Mouse (Mus musculus) forebrain, embryonic 16.5 days (tissue): ENCODE results near the gene Slc23a2. TPM values are rescaled to one million over a fixed set of nuclear protein-coding genes. Genes with fewer than 3 reads are reported as not detected.
A peak's percentile ranks its signal among the peaks of the same experiment; 100 is the strongest.

Source experiments
- ATAC-seq: fragments of 200-750 bp; cut with Nextera tagmentation; 2 replicates; pipeline ENCODE4 v1.8.0; 2017; ENCODE audit warnings: mild to moderate bottlenecking, moderate library complexity
- H3K27ac ChIP-seq: fragments of 300-500 bp; sonication (generic); 2 replicates; pipeline ENCODE4 v1.5.1; 2014; ENCODE audit warnings: low read length, control low read depth
- H3K27me3 ChIP-seq: fragments of 300-500 bp; sonication (generic); replicated peaks from 2 replicates; pipeline ENCODE4 v1.6.1; 2014; ENCODE audit warnings: low read length; ENCODE audit not compliant: control insufficient read depth, insufficient read depth
- H3K36me3 ChIP-seq: fragments of 300-500 bp; sonication (generic); 2 replicates; pipeline ENCODE4 v1.6.1; 2014; ENCODE audit not compliant: control insufficient read depth, insufficient read depth
- H3K4me1 ChIP-seq: fragments of 300-500 bp; sonication (generic); replicated peaks from 2 replicates; pipeline ENCODE4 v1.6.1; 2014; ENCODE audit warnings: low read length; ENCODE audit not compliant: control insufficient read depth, insufficient read depth
- H3K4me2 ChIP-seq: fragments of 300-500 bp; sonication (generic); 2 replicates; pipeline ENCODE4 v1.6.1; 2014; ENCODE audit warnings: mild to moderate bottlenecking, low read length, control low read depth
- H3K4me3 ChIP-seq: fragments of 300-500 bp; sonication (generic); replicated peaks from 2 replicates; pipeline ENCODE4 v1.5.1; 2014; ENCODE audit warnings: mild to moderate bottlenecking, low read length, control low read depth
- H3K9ac ChIP-seq: fragments of 300-500 bp; sonication (generic); replicated peaks from 2 replicates; pipeline ENCODE4 v1.6.1; 2014; ENCODE audit warnings: low read depth, low read length, control low read depth
- H3K9me3 ChIP-seq: fragments of 300-500 bp; sonication (generic); 2 replicates; pipeline ENCODE4 v1.6.1; 2016; ENCODE audit warnings: low read length; ENCODE audit not compliant: control insufficient read depth
- WGBS: fragments of 180-500 bp; shearing (Covaris S2); extraction: QIAGEN DNeasy Blood & Tissue Kit; methylation state at CpG from one replicate; pipeline ENCODE4 v1.1.7; 2014; 5-methylcytosine and 5-hydroxymethylcytosine counted together
- polyA plus RNA-seq: library from polyadenylated mRNA; unstranded; fragments of >200 nt; fragmentation: Nextera tagmentation; extraction: Ambion mirVana; gene quantifications from 2 replicates; pipeline ENCODE4 v1.2.1, GENCODE M21; 2015

Gene Slc23a2
- polyA plus RNA-seq, 1 experiment from 2014 or later: 32.7 TPM

DNA sequence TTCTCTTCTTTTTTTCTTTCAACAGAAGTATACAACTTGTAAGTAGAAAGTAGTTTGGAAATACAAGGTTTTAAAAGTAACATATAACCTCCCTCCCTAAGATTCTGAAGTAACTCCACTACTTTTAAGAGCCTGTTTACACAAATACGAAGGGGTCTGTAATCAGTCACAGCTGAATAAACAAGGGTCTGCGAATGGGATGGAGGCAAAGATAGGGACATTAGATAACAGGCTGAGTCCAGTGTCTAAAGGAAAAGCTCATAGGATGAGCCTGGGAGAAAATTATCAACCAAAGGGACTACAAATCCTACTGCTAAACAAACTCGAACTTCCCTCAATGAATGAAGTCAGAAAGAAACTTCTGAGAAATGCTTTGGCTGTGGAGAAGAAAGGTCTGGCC, 95.0 kb downstream of the Slc23a2 start:
- no peak overlapping the region for H3K4me3 ChIP-seq
- no peaks in the 10 kb centered on the region for H3K27me3 ChIP-seq
- H3K4me2 ChIP-seq: no peak overlapping the region
- H3K9ac ChIP-seq: no peak overlapping the region
- H3K36me3 ChIP-seq: peaks cover 2% of the 10 kb centered on the region; the same call in 1 of the 2 replicates
- H3K4me1 ChIP-seq: no peaks in the 10 kb centered on the region
- 71% methylated on average over 3 of the region's 3 CpGs for WGBS
- no peak overlapping the region for H3K27ac ChIP-seq
- H3K9me3 ChIP-seq: no peaks in the 10 kb centered on the region
- no peak for ATAC-seq

- 88% methylated on average over 3 of the region's 3 CpGs for WGBS
These were observed 95.4 kb downstream of the Slc23a2 start for GRCm38 (mm10) chr2:132049491-132049890.

DNA sequence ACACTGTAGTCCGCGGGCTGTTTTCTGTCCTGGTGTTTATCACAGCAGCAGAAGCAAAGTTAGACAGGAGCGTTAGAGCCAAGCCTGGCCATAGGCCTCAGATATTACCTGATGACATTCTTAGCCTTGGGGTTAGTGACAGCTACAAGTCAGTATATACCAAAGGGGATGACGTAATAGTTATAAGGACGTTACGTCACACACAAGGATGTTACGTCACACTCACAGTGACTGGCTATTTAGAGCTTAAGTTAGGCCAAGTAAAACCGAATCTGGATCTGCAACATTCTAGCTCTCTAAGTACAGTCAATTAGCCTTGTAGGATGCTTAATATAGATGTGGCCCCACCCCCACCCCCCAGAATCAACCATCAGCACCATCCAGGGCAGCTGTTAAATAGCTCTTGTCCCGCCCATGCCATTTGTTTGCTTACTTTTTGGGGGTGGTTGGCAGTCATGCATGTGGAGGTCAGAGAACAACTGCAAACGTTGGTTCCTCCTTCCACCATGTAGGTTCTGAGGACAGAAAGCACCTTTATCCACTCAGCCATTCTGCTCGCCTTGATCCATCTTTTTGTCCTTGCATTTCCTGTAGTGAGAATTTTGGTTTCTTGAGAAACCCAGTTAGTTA, 96.7 kb downstream of the Slc23a2 start:
- Histone ChIP-seq H3K4me1 (no peaks in the 10 kb centered on the region), H3K4me2 (no peak overlapping the region), H3K27ac (no peak overlapping the region), H3K36me3 (no peaks in the 10 kb centered on the region), H3K9ac (no peak overlapping the region), H3K27me3 (no peaks in the 10 kb centered on the region), H3K9me3 (no peaks in the 10 kb centered on the region), H3K4me3 (no peak overlapping the region)
- ATAC-seq: no peak
- 92% methylated on average over 11 of the region's 11 CpGs for WGBS

More at GRCm38 (mm10) chr2:132049491-132049890, 95.4 kb downstream of the Slc23a2 start:
- no peak overlapping the region for H3K27ac ChIP-seq
- ATAC-seq: no peak
- no peaks in the 10 kb centered on the region for H3K9me3 ChIP-seq
- no peaks in the 10 kb centered on the region for H3K4me1 ChIP-seq
- H3K27me3 ChIP-seq: no peaks in the 10 kb centered on the region
- no peak overlapping the region for H3K4me2 ChIP-seq
- H3K9ac ChIP-seq: no peak overlapping the region
- H3K4me3 ChIP-seq: no peak overlapping the region
- H3K36me3 ChIP-seq: no peaks in the 10 kb centered on the region; the same call in 1 of the 2 replicates

DNA sequence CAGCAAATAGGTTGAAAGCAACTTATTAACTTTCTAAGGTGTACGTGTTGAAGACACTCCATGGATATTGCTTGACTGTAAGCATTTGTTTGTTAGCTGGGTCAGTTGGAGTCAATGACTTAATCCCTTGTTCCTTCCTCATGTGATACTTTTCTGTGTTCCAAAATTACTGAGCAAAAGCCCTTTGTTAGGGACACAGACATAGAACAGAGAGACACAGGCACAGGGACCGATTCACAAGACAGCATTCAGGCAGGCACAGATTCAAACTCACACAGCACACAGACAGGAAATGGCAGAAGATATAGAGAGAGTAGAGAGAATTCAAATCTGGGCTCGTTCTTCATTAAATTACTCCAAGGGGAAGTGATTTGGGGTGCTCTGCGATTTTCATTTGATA, 97.5 kb downstream of the Slc23a2 start:
- Histone ChIP-seq H3K36me3 (no peaks in the 10 kb centered on the region), H3K4me3 (no peak overlapping the region), H3K9me3 (no peaks in the 10 kb centered on the region), H3K9ac (no peak overlapping the region), H3K4me2 (no peak overlapping the region), H3K27ac (no peak overlapping the region), H3K27me3 (no peaks in the 10 kb centered on the region), H3K4me1 (no peaks in the 10 kb centered on the region)
- 85% methylated on average over 4 of the region's 4 CpGs for WGBS
- ATAC-seq: no peak

DNA sequence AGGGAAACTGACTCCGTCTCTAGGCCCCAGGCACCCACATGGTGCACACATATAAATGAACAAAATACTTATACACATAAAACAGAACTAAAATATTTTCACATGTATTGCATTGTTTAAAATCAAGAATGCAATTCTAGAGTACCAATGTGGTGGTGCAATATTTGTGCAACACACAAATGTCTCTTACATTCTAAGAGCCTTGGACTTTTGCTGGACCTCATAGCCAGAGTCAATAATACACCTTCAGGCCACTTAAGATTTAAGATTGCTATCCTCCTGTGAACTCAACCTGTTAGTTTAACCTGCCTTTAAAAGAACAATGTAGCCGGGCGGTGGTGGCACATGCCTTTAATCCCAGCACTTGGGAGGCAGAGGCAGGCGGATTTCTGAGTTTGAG, 98.2 kb downstream of the Slc23a2 start:
- Histone ChIP-seq H3K4me3 (no peak overlapping the region), H3K36me3 (no peaks in the 10 kb centered on the region), H3K4me1 (no peaks in the 10 kb centered on the region), H3K27ac (no peak overlapping the region), H3K4me2 (no peak overlapping the region), H3K9ac (no peak overlapping the region), H3K27me3 (no peaks in the 10 kb centered on the region), H3K9me3 (no peaks in the 10 kb centered on the region)
- ATAC-seq: no peak
- WGBS: 96% methylated on average over 4 of the region's 4 CpGs

DNA sequence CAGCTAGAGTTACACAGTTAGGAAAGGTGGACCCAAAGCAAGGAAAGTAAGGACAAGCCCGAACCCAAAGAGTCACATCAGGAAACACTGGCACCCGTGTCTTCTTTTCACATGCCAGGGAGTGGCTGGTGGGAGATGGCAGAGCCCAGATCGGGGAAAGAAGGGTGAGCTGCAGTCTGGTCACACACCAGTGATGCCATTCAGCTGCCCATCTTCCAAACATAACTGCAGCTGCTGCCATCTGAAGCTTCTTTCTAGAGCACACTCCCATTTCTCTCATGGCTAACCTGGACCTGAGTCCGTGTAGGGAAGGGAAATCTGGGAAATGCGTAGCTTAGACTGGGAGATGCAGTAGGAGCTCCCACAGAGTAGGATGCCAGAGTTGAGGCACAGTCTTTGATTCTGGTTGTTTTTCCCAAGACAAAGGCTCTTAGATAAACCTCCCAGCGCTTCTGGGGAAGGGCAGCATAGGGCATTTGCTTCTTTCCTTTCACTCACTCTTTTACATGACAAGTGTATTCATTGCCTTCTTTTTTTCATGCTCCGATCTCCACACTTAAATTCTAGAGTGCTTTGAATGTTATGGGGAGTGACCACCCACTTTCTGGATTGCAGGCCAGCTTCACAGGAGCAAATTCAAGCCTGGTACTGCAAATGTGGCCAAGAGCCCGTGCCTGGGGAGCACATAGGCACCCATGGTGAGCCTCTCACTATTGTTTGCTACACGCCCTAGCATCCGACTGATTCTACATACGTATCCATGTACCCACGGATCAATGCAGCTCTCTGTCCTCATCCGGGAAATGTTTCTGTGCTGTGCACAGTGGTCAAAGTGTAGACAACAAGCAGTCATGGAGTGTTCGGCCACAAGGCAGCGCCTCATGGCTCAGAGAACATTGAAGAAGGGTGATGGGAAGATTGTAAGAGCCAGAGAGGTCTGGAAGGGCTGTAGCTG, 100.3 kb downstream of the Slc23a2 start:
- no peaks in the 10 kb centered on the region for H3K36me3 ChIP-seq
- no peak overlapping the region for H3K4me3 ChIP-seq
- no peaks in the 10 kb centered on the region for H3K9me3 ChIP-seq
- WGBS: 69% methylated on average over 15 of the region's 15 CpGs
- no peak for ATAC-seq
- H3K4me2 ChIP-seq: no peak overlapping the region
- no peaks in the 10 kb centered on the region for H3K27me3 ChIP-seq
- no peaks in the 10 kb centered on the region for H3K4me1 ChIP-seq
- H3K27ac ChIP-seq: no peak overlapping the region
- no peak overlapping the region for H3K9ac ChIP-seq

DNA sequence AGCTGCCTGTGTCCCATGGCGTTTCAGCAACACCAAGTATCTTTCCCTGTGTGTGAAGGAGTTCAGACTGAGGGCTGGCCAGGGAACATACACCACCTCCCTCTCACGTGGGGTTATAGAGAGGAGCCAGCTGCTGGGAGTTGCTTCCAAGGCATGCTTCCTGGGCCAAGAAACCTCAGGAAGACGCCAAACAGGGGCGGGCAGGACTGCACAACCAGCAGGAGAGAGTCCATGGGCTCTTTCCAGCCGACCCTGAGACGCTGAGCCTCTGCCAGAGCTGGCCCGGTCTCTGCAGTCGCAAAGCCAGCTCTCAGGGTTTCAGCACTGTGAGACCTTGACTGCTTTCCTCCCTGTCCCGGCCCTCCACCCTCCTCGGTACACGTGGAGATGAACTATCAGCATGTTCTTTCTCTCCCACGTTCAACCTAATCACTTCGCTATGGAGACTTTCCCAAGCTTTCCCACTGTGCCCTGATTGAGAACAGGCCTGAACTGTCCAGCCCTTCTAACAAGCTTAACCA, 101.7 kb downstream of the Slc23a2 start:
- H3K4me2 ChIP-seq: no peak overlapping the region
- no peak overlapping the region for H3K27ac ChIP-seq
- H3K9ac ChIP-seq: no peak overlapping the region
- no peaks in the 10 kb centered on the region for H3K9me3 ChIP-seq
- no peak overlapping the region for H3K4me3 ChIP-seq
- no peaks in the 10 kb centered on the region for H3K4me1 ChIP-seq
- H3K36me3 ChIP-seq: no peaks in the 10 kb centered on the region
- WGBS: 47% methylated on average over 13 of the region's 13 CpGs
- peak; percentile 50 for ATAC-seq
- no peaks in the 10 kb centered on the region for H3K27me3 ChIP-seq

- ATAC-seq: no peak
- Histone ChIP-seq H3K9ac (no peak overlapping the region), H3K27ac (no peak overlapping the region), H3K4me2 (no peak overlapping the region), H3K4me3 (no peak overlapping the region), H3K27me3 (no peaks in the 10 kb centered on the region), H3K36me3 (no peaks in the 10 kb centered on the region), H3K9me3 (no peaks in the 10 kb centered on the region), H3K4me1 (no peaks in the 10 kb centered on the region)
- 70% methylated on average over 7 of the region's 7 CpGs for WGBS
These were observed 105.0 kb downstream of the Slc23a2 start for GRCm38 (mm10) chr2:132039894-132040293.

DNA sequence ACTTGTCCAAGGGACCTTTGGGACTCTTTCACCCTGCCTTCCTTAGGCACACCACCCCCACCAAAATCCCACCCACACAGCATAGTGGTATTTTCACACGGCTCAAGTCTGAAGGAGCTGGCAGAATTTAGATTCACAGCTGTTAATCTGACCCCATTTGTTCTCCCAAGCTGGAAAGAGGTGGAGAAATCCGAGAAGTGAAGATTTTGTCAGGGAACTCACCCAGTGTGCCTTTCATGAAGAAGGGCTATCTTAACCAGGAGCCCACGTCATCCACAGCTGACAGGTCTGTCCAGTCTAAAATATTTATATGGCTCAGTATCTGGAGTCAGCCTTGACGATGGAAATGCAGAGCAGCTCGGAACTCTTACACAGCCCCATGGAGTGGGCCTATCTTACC, 108.6 kb downstream of the Slc23a2 start:
- no peak overlapping the region for H3K4me2 ChIP-seq
- no peaks in the 10 kb centered on the region for H3K9me3 ChIP-seq
- H3K9ac ChIP-seq: no peak overlapping the region
- no peak for ATAC-seq
- peaks cover under 1% of the 10 kb centered on the region for H3K4me1 ChIP-seq
- 84% methylated on average over 5 of the region's 5 CpGs for WGBS
- no peaks in the 10 kb centered on the region for H3K27me3 ChIP-seq
- H3K4me3 ChIP-seq: no peak overlapping the region
- no peaks in the 10 kb centered on the region for H3K36me3 ChIP-seq
- H3K27ac ChIP-seq: no peak overlapping the region
